Mouse (Mus musculus): ENCODE data around the gene Garnl3. TPM values are rescaled to one million over a fixed set of nuclear protein-coding genes. Genes with fewer than 3 reads are reported as not detected.
A peak's percentile ranks its signal among the peaks of the same experiment; 100 is the strongest.

The Garnl3 gene
- total RNA-seq, 1 experiment, result 8.5 TPM

DNA sequence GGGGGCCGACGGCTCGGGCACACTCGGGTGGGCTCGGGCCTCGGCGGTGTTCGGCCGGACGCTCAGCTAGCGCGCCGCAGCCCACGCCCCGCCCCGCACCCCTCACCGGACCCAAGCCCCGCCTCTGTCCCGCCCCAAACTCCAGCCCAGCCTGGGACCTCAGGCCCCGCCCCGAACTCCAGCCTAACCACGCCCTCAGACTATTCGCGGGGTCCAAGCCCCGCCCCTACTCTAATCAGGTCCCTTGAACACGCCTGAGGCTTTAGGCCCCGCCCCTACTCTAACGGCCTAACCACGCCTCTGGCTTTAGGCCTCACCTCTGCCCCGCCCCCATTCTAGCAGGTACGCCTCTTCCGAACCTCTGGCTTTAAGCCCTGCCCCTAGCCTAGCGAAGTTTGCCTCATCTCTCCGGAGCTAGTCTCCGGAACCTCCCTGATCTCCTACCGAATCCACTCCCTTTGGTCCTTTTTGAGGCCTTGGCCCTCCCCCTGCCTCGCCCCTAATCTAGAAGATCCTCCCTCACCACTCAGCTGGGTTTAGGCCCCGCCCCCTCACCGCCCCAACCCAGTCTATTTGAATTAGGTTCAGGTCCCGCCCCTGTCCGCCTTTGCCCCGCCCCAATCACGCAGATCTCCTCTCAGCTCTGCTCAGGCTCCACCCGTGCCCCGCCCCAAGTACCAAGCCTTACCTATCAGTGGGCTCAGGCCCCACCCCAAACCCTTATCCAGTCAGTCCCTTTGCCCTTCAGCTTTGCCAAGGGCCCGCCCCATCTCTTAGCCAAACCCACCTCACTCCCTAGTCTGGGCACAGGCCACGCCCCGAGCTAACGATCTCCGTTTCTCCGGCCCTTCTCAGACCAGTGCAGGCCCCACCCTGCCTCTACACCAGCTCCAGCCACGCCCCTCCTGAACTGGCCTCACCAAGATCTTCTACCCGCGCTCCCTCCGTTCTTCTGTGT, 649 bp downstream of the Garnl3 start:
- in situ Hi-C loops (cut with MboI; ENCODE audit: low sequenced_read_pairs in 2 of 2, unreplicated experiment in 2 of 2), result no loop called here
- Histone ChIP-seq H3K4me1 (ENCODE audit: control insufficient read depth in 2 of 2, insufficient read depth in 2 of 2, low read length in 2 of 2, poor library complexity in 1 of 2) (peaks cover 0 to 6% of the 10 kb centered on the region in 2 experiments; a peak in 2 of 4 replicates), H3K36me3 (ENCODE audit: control insufficient read depth, insufficient read depth, low read length, poor library complexity, severe bottlenecking) (no peaks in the 10 kb centered on the region; the same call in 1 of the 2 replicates), H3K27ac (ENCODE audit: insufficient read depth, low read depth, low read length, poor library complexity, severe bottlenecking) (peak overlapping the region; percentile 47; the same call in 1 of the 2 replicates), H3K9ac (ENCODE audit: insufficient read depth, low read depth, low read length, poor library complexity, severe bottlenecking) (peak overlapping the region; percentile 82), H3K9me3 (ENCODE audit: control insufficient read depth, insufficient read depth, low read depth, low read length) (no peaks in the 10 kb centered on the region), H3K4me3 (ENCODE audit: insufficient read depth in 1 of 2, low read depth in 1 of 2, low read length in 2 of 2, poor library complexity in 1 of 2, severe bottlenecking in 1 of 2) (peak overlapping the region; percentile 90 to 100)
- DNase-seq (ENCODE audit: low read depth, low spot score), result peak; percentile 99
- TF ChIP-seq CHD2 (IDR thresholded peaks at IDR 0.05; ENCODE audit: low read depth, low read length), result no peak
- TF ChIP-seq HCFC1 (IDR thresholded peaks at IDR 0.05; ENCODE audit: borderline replicate concordance, insufficient read depth, low read length), result no peak
- TF ChIP-seq ZNF384 (IDR thresholded peaks at IDR 0.05; ENCODE audit: low read depth, low read length), result no peak
- TF ChIP-seq MAFK (IDR thresholded peaks at IDR 0.05; ENCODE audit: insufficient read depth, low read depth, low read length), result no peak
- TF ChIP-seq ZC3H11A (IDR thresholded peaks at IDR 0.05; ENCODE audit: borderline replicate concordance, low read depth, low read length), result no peak

DNA sequence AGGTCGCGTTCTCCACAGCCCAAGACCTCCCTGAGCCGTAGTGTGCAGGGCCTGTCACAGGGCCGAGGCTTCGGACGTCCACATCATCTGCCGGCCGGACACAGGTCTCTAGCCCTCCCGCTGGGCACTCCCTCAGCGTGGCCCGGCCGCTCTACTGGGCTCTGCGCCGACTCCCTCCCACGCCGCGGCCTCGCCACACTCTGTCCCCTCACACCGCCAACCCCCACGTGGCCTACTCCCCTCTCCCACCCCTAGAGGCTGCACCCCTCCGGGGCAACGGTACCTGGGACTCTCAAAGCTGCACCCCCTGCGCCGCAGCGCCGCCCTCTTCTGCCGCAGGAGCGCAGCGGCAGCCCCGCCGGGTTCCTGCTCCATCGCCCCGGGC, 1.3 kb downstream of the Garnl3 start:
- no peak for DNase-seq (ENCODE audit: low read depth, low spot score)
- peaks cover 0 to 6% of the 10 kb centered on the region in 2 experiments; a peak in 2 of 4 replicates for H3K4me1 ChIP-seq (ENCODE audit: control insufficient read depth in 2 of 2, insufficient read depth in 2 of 2, low read length in 2 of 2, poor library complexity in 1 of 2)
- no peaks in the 10 kb centered on the region; the same call in 1 of the 2 replicates for H3K36me3 ChIP-seq (ENCODE audit: control insufficient read depth, insufficient read depth, low read length, poor library complexity, severe bottlenecking)
- H3K9ac ChIP-seq (ENCODE audit: insufficient read depth, low read depth, low read length, poor library complexity, severe bottlenecking), result peak overlapping the region; percentile 82
- no peak for TF ChIP-seq HCFC1 (IDR thresholded peaks at IDR 0.05; ENCODE audit: borderline replicate concordance, insufficient read depth, low read length)
- no peak for TF ChIP-seq ZC3H11A (IDR thresholded peaks at IDR 0.05; ENCODE audit: borderline replicate concordance, low read depth, low read length)
- no peak for TF ChIP-seq ZNF384 (IDR thresholded peaks at IDR 0.05; ENCODE audit: low read depth, low read length)
- TF ChIP-seq CHD2 (IDR thresholded peaks at IDR 0.05; ENCODE audit: low read depth, low read length), result no peak
- no peak for TF ChIP-seq MAFK (IDR thresholded peaks at IDR 0.05; ENCODE audit: insufficient read depth, low read depth, low read length)
- peak overlapping the region; percentile 90 to 100 for H3K4me3 ChIP-seq (ENCODE audit: insufficient read depth in 1 of 2, low read depth in 1 of 2, low read length in 2 of 2, poor library complexity in 1 of 2, severe bottlenecking in 1 of 2)
- no peaks in the 10 kb centered on the region for H3K9me3 ChIP-seq (ENCODE audit: control insufficient read depth, insufficient read depth, low read depth, low read length)
- no peak overlapping the region for H3K27ac ChIP-seq (ENCODE audit: insufficient read depth, low read depth, low read length, poor library complexity, severe bottlenecking)
- in situ Hi-C loops (cut with MboI; ENCODE audit: low sequenced_read_pairs in 2 of 2, unreplicated experiment in 2 of 2), result no loop called here

DNA sequence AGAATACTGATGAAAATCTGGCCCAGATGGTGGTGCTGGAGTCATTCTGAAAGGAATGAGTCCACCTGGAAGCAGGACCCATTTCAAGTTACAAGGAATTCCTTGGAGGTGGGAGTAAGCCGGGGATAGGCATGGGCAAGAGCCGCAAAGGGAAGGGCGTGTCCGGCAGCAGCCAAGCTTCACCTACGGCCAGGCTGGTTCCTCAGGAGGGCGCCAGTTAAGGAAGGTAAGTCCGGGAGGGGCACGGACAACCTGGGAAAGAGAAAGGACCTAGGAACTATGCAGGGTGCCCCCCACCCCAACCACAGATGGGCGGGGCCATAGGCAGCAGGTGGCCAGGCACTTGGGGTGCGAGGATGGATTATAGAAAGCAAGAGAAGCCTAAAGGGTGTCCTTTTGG, 1.8 kb downstream of the Garnl3 start:
- H3K27ac ChIP-seq (ENCODE audit: insufficient read depth, low read depth, low read length, poor library complexity, severe bottlenecking), result no peak overlapping the region
- H3K9ac ChIP-seq (ENCODE audit: insufficient read depth, low read depth, low read length, poor library complexity, severe bottlenecking), result peak overlapping the region; percentile 82
- TF ChIP-seq CHD2 (IDR thresholded peaks at IDR 0.05; ENCODE audit: low read depth, low read length), result no peak
- TF ChIP-seq ZC3H11A (IDR thresholded peaks at IDR 0.05; ENCODE audit: borderline replicate concordance, low read depth, low read length), result no peak
- TF ChIP-seq MAFK (IDR thresholded peaks at IDR 0.05; ENCODE audit: insufficient read depth, low read depth, low read length), result no peak
- no peak for TF ChIP-seq ZNF384 (IDR thresholded peaks at IDR 0.05; ENCODE audit: low read depth, low read length)
- no peak for TF ChIP-seq HCFC1 (IDR thresholded peaks at IDR 0.05; ENCODE audit: borderline replicate concordance, insufficient read depth, low read length)
- peaks cover 0 to 6% of the 10 kb centered on the region in 2 experiments; a peak in 2 of 4 replicates for H3K4me1 ChIP-seq (ENCODE audit: control insufficient read depth in 2 of 2, insufficient read depth in 2 of 2, low read length in 2 of 2, poor library complexity in 1 of 2)
- H3K36me3 ChIP-seq (ENCODE audit: control insufficient read depth, insufficient read depth, low read length, poor library complexity, severe bottlenecking), result no peaks in the 10 kb centered on the region; the same call in 1 of the 2 replicates
- DNase-seq (ENCODE audit: low read depth, low spot score), result no peak
- in situ Hi-C loops (cut with MboI; ENCODE audit: low sequenced_read_pairs in 2 of 2, unreplicated experiment in 2 of 2), result no loop called here
- no peaks in the 10 kb centered on the region for H3K9me3 ChIP-seq (ENCODE audit: control insufficient read depth, insufficient read depth, low read depth, low read length)
- H3K4me3 ChIP-seq (ENCODE audit: insufficient read depth in 1 of 2, low read depth in 1 of 2, low read length in 2 of 2, poor library complexity in 1 of 2, severe bottlenecking in 1 of 2), result peak overlapping the region; percentile 90 to 100

DNA sequence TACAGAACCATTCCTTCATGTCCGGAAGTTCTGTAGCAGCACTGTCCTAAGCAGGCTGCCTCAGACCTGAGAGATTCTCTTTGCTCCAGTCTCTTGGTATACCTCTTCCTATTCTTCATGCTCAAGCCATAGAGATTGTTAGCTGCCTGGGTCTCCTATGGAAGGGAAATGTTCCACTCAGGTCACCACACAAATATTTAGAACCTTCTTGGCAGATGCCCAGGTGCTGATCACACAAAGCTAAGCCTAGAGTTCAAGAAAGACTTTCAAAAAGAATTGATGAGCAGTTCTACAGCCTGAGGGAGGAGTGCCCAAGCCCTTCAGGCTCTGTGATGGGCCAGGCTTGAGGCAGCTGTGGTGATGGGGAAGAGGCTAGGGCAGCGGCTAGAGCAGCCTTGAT, 2.4 kb downstream of the Garnl3 start:
- Histone ChIP-seq H3K36me3 (ENCODE audit: control insufficient read depth, insufficient read depth, low read length, poor library complexity, severe bottlenecking) (no peaks in the 10 kb centered on the region; the same call in 1 of the 2 replicates), H3K4me1 (ENCODE audit: control insufficient read depth in 2 of 2, insufficient read depth in 2 of 2, low read length in 2 of 2, poor library complexity in 1 of 2) (peaks cover 0 to 6% of the 10 kb centered on the region in 2 experiments; a peak in 2 of 4 replicates), H3K4me3 (ENCODE audit: insufficient read depth in 1 of 2, low read depth in 1 of 2, low read length in 2 of 2, poor library complexity in 1 of 2, severe bottlenecking in 1 of 2) (no peak overlapping the region), H3K9ac (ENCODE audit: insufficient read depth, low read depth, low read length, poor library complexity, severe bottlenecking) (no peak overlapping the region), H3K9me3 (ENCODE audit: control insufficient read depth, insufficient read depth, low read depth, low read length) (no peaks in the 10 kb centered on the region), H3K27ac (ENCODE audit: insufficient read depth, low read depth, low read length, poor library complexity, severe bottlenecking) (no peak overlapping the region)
- in situ Hi-C loops (cut with MboI; ENCODE audit: low sequenced_read_pairs in 2 of 2, unreplicated experiment in 2 of 2), result no loop called here
- TF ChIP-seq CHD2 (IDR thresholded peaks at IDR 0.05; ENCODE audit: low read depth, low read length) (no peak), MAFK (IDR thresholded peaks at IDR 0.05; ENCODE audit: insufficient read depth, low read depth, low read length) (no peak), ZC3H11A (IDR thresholded peaks at IDR 0.05; ENCODE audit: borderline replicate concordance, low read depth, low read length) (no peak), HCFC1 (IDR thresholded peaks at IDR 0.05; ENCODE audit: borderline replicate concordance, insufficient read depth, low read length) (no peak), ZNF384 (IDR thresholded peaks at IDR 0.05; ENCODE audit: low read depth, low read length) (no peak)
- DNase-seq (ENCODE audit: low read depth, low spot score), result no peak

All from ES-E14 (cell line).